Mouse (Mus musculus) testis, postnatal 10 days (tissue): ENCODE measurements around the gene Ttc7b.
A peak's percentile ranks its signal among the peaks of the same experiment; 100 is the strongest.

Experiments used
- DNase-seq: peaks from one replicate; pipeline ENCODE4 v3.0.0; 2021; ENCODE audit warnings: low spot score

The Ttc7b gene

DNA sequence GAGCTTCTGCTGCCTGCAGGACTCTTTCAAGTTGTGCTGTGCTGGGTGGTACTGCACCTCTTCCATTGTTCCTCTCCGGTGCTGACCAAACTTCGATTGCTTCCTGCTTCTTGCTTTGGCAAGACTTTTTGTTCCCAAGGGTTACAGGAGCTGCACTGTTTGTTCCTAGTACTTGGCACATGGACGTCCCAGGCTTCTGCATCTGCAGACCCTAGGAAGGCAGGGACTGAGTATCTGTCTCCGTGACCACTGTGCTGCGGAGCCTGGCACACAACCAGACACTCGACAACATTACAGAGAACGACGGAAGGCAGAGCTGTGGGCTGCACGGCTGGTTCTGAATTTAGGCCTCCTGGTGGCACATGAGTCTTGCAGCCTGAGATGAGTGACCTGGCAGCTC is 192.1 kb downstream of the Ttc7b start:
- peak; percentile 55 for DNase-seq

- no peak for DNase-seq
Observed at GRCm38 (mm10) chr12:100326732-100327131, 193.9 kb downstream of the Ttc7b start.

DNA sequence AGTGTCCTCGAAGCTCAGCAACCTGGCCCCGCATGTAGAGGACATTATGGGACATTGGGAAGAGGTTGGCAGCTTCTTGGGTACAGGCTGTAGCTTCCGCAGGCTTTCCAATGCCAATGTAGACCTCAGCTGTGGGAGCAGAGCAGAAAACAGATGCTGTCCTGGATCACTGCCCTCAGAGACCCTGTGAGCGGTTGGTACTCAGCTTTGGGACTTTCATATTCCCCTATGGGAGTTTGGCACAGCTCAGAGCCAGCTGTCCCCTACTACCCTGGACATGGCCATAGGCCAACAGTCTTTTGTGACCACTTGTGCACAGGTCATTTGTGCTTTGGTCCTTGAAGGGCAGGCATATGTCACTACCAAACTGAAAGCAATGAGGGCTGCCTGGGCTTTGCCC is 195.0 kb downstream of the Ttc7b start:
- no peak for DNase-seq

DNA sequence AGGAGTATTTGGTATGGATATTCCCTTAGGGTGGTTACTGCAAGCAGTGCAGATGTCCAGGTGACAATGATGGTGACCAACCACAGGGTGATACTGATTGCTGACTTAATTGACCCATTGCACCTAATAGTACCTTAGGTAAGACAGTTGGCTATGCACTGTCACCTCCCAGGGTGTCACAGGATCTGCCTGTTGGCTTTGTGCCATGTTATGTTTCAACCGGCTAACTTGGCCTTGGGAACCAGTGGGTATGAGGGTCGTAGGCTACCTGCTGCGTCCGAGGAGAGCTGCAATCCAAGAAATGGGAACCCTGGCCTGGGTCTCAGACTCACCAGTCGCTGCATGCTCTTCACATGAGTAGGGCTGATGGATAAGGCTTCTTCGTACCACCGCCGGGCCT is 195.4 kb downstream of the Ttc7b start:
- no peak for DNase-seq

DNA sequence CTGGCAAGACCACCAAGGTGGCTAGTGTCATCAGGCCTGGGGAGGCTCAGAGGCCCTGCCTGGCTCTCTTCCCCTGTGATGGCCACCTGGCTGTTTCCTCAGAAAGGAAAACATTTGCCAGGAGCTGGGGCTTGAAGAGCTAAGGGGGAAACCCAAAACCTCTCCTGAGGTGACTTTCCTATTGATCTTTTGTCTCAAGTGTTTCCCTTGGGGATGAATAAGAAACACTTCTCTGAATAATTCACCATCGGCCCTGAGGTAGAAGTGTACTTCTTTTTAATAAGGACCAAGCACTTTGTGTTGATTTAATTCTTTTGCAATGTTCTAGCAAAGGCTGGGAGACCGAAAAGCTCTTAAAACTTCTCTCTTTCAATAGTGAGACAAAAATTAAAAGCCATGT is 197.0 kb downstream of the Ttc7b start:
- DNase-seq, result no peak

GRCm38 (mm10) chr12:100322225-100322624 is 198.4 kb downstream of the Ttc7b start:
- no peak for DNase-seq

DNA sequence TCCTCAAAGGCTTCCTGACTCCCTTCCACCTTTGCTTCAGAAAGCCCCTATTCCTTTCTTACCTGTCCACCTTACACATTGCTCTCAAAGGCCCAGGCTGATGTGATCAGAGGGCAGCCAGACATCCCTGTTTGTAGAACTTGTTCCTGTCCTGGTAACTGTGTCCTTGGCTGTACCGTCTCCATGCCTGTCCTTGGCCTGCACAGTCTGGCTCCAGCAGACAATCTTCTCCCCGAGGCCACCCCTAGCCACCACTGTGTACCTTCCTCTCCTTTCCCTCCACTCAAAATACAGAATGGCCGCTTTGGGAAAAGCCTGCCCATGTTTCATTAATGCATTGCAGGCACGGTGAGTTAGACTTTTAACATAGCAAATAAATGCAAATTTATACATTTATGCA is 199.1 kb downstream of the Ttc7b start:
- no peak for DNase-seq

- no peak for DNase-seq
Observed at GRCm38 (mm10) chr12:100319746-100320145, 200.9 kb downstream of the Ttc7b start.

DNA sequence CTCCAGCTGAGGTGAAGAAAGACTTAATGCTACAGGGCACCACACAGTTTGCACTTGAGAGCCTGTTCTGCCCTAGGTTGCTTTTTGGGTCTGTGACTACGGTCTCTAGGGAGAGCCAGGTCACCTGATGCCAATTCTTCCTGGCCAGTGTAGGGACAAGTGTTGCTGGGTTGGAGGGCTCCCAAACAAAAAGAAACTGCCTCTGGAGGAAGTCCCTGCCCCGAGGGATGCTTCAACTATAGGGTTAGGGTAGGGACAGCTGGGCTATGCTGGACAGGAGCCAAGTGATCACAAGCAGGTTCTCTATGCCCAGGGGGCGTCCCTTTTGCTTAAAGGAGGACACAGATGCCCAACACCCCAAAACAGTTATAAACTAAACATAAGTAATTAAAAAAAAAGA is 202.7 kb downstream of the Ttc7b start:
- DNase-seq, result no peak

GRCm38 (mm10) chr12:100316094-100316493 is 204.5 kb downstream of the Ttc7b start:
- no peak for DNase-seq

DNA sequence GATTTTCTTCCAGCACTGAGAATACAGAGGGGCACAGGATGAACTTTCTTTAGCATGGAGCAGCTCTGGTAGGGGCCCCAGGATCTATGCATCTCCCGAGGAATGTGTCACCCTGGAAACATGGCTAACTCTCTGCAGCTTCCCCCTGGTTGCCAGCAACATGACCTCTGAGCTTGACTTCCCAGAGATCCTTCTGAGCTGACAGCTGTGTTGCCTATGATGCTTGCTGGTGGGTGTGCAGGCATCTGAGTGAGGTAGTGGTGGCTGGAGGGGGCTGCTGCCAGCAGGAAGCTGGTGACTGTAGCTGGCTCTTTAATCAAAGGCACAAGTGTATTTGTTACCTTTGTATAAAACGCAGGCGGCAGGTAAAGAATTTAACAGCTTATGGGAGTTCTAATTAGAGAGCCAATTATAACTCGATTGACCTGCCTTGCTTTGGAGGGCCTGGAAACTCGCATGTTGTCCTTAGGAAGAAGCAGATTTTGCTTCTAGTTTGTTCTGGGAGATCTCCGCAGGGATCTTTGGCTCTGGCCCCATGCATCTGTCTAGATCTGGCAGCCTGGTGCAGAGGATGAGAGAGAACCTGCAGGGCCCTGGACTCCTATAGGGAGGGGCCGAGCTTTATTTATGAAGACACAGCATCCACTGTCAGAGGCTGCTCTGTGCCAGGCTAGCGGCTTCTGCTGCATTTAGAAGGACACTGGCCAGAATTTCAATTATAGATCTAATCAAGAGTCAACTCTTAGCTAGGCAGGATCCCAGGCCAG is 205.3 kb downstream of the Ttc7b start:
- no peak for DNase-seq

- DNase-seq, result no peak
Observed at GRCm38 (mm10) chr12:100313785-100314375, 206.7 kb downstream of the Ttc7b start.

GRCm38 (mm10) chr12:100313209-100313608 is 207.4 kb downstream of the Ttc7b start:
- no peak for DNase-seq

GRCm38 (mm10) chr12:100310471-100311392 is 209.9 kb downstream of the Ttc7b start:
- DNase-seq, result no peak

DNA sequence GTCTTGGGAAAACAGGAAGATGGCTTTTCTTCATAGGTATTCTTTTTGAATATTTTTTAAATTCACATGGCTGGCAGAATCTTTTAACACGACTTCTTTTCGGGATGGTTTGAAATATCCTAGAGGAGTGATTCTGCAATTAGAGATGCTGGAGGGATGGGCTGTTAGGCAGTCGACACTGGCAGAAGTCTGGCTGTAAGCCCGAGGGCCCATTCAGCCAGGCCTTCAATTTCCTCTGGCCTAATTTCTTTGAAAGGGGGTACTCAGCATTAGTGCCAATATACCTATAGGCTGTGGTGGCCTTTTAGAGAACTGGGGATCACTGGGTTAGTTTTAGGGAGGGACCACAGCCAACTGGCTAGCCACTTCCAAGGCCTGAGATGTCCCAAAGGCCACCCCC is 211.4 kb downstream of the Ttc7b start:
- no peak for DNase-seq

DNA sequence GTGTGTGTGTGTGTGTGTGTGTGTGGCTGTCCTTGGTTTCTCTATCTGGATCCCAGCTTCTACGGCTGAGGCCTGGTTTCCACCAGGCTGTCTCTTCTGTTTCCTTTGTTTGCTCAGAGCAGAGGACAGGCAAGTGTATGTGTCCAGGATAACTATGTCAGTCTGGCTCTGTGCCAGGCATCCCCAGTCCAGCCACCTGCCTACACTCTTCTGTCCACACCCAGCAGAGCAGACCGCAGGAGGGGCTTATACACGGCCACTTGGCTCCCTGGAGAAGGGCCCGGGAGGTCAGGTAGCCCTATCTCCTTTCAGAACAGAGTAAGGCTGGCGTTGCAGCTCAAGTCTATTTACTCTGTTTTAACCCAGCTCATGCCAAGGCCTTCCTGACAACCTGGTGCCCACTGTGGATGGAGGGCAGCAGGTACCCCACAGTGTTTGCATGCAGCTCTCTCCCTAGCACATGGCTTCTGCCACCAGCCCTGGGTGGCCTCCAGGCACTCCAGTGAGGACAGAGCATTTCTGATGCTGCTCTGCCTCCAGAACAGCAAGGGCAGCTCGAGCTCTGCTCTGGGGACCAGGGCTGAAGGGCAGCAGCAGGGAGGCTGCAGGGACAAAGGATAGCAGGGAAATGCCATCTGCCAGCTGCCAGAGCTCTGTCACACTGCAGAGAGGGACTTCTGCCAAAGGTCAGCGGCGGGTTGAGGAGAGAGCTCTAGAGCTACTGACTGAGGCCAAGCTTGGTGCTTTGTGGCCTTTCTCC is 212.9 kb downstream of the Ttc7b start:
- peak; percentile 64 for DNase-seq

DNA sequence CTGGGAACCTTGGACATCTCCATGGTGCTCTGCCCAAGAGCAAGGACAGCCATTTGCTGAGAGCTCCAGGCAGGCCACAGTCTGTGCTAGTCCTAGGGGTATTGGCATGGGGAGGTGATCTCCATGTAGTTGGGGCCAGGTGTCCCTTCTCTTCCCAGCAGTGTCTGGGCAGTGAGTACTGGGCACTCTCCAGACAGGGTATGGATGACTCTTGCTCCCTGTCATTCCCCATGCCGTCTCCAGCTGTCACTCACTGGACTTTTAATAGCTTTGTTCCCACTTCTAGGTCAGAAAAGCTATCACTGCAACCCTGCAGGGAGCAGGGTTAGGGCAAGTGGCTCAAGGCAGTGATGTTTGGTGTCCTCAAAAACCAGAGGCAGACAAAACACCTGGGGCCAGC is 214.3 kb downstream of the Ttc7b start:
- DNase-seq, result no peak

- DNase-seq, result no peak
Observed at GRCm38 (mm10) chr12:100305051-100305673, 215.5 kb downstream of the Ttc7b start.

- DNase-seq, result no peak
Observed at GRCm38 (mm10) chr12:100304280-100304679, 216.3 kb downstream of the Ttc7b start.

DNA sequence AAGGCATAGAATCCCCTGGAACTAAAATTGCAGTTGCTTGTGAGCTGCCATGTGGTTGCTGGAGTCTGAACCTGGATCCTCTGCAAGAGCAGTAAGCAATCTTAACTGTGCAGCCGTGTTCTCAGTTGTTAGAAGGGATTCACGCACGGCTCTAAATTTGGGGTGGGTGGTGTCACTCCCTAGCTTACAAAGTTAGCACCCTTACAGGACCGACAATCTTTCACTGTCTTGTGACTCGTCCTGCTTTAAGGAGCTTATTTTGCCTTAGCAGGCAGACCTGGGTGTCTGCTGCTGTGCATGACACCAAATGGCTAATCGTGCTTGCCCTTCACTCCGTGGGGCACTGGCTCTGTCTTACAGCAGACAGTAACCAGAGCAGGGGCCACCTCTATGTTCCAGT is 217.5 kb downstream of the Ttc7b start:
- no peak for DNase-seq

- DNase-seq, result no peak
Observed at GRCm38 (mm10) chr12:100300446-100300845, 220.2 kb downstream of the Ttc7b start.

DNA sequence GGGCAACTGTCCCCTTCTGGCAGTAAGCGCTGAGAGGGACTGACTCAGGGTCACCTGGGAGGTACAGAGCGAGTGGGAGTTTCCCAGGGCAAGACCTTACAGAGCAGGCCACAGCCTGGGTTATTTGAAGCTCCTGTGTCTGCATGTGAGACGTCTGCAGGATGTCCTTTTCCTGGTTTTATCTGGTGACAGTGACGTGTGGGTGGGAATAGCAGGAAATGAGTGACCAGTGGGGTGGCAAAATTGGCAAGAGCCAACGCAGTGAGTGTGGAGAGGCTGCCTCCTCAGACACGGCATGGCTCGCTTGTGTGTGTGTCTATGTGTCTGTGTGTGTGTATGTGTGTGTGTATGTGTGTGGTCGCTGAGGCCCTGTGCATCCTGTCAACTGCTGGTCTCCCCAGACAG is 221.3 kb downstream of the Ttc7b start:
- no peak for DNase-seq
